Mouse (Mus musculus): ENCODE data around the gene Dlg2. TPM values are rescaled to one million over a fixed set of nuclear protein-coding genes. Genes with fewer than 3 reads are reported as not detected.

Gene Dlg2
- polyA plus RNA-seq, 1 experiment from 2014 or later: 1.1 TPM

- 60% methylated on average over 3 of the region's 3 CpGs for WGBS
- ATAC-seq (ENCODE audit: low read depth): no peak
- Histone ChIP-seq H3K9ac (ENCODE audit: low read length) (no peak overlapping the region), H3K4me1 (replicated peaks; ENCODE audit: control insufficient read depth, insufficient read depth, low read length) (no peaks in the 10 kb centered on the region), H3K9me3 (ENCODE audit: control insufficient read depth, low read length) (no peaks in the 10 kb centered on the region), H3K4me3 (ENCODE audit: low read length) (no peak overlapping the region), H3K4me2 (ENCODE audit: low read depth, low read length) (no peak overlapping the region), H3K36me3 (ENCODE audit: control insufficient read depth, insufficient read depth, low read length) (no peaks in the 10 kb centered on the region), H3K27ac (ENCODE audit: low read length) (no peak overlapping the region), H3K27me3 (ENCODE audit: control insufficient read depth, insufficient read depth, low read depth, low read length) (no peaks in the 10 kb centered on the region)
Observed at GRCm38 (mm10) chr7:90508124-90508523, 31.7 kb downstream of the Dlg2 start.

- Histone ChIP-seq H3K4me3 (ENCODE audit: low read length) (no peak overlapping the region), H3K27me3 (ENCODE audit: control insufficient read depth, insufficient read depth, low read depth, low read length) (no peaks in the 10 kb centered on the region), H3K4me2 (ENCODE audit: low read depth, low read length) (no peak overlapping the region), H3K36me3 (ENCODE audit: control insufficient read depth, insufficient read depth, low read length) (no peaks in the 10 kb centered on the region), H3K9ac (ENCODE audit: low read length) (no peak overlapping the region), H3K4me1 (replicated peaks; ENCODE audit: control insufficient read depth, insufficient read depth, low read length) (no peaks in the 10 kb centered on the region), H3K9me3 (ENCODE audit: control insufficient read depth, low read length) (no peaks in the 10 kb centered on the region), H3K27ac (ENCODE audit: low read length) (no peak overlapping the region)
- no peak for ATAC-seq (ENCODE audit: low read depth)
Observed at GRCm38 (mm10) chr7:90512293-90512692, 35.8 kb downstream of the Dlg2 start.

GRCm38 (mm10) chr7:90539481-90540402, 63.3 kb downstream of the Dlg2 start:
- Histone ChIP-seq H3K9ac (ENCODE audit: low read length) (no peak overlapping the region), H3K4me3 (ENCODE audit: low read length) (no peak overlapping the region), H3K27me3 (ENCODE audit: control insufficient read depth, insufficient read depth, low read depth, low read length) (no peaks in the 10 kb centered on the region), H3K4me1 (replicated peaks; ENCODE audit: control insufficient read depth, insufficient read depth, low read length) (no peaks in the 10 kb centered on the region), H3K9me3 (ENCODE audit: control insufficient read depth, low read length) (no peaks in the 10 kb centered on the region), H3K27ac (ENCODE audit: low read length) (no peak overlapping the region), H3K4me2 (ENCODE audit: low read depth, low read length) (no peak overlapping the region), H3K36me3 (ENCODE audit: control insufficient read depth, insufficient read depth, low read length) (no peaks in the 10 kb centered on the region)
- WGBS: 57% methylated on average over 9 of the region's 9 CpGs
- no peak for ATAC-seq (ENCODE audit: low read depth)

- H3K4me1 ChIP-seq (replicated peaks; ENCODE audit: control insufficient read depth, insufficient read depth, low read length): no peaks in the 10 kb centered on the region
- ATAC-seq (ENCODE audit: low read depth): no peak
Observed at GRCm38 (mm10) chr7:90540811-90541323, 64.4 kb downstream of the Dlg2 start.

GRCm38 (mm10) chr7:90553399-90553798, 76.9 kb downstream of the Dlg2 start:
- H3K27ac ChIP-seq (ENCODE audit: low read length): no peak overlapping the region
- no peaks in the 10 kb centered on the region for H3K36me3 ChIP-seq (ENCODE audit: control insufficient read depth, insufficient read depth, low read length)
- H3K27me3 ChIP-seq (ENCODE audit: control insufficient read depth, insufficient read depth, low read depth, low read length): no peaks in the 10 kb centered on the region
- WGBS: 60% methylated on average over 6 of the region's 6 CpGs
- no peak overlapping the region for H3K9ac ChIP-seq (ENCODE audit: low read length)
- no peaks in the 10 kb centered on the region for H3K4me1 ChIP-seq (replicated peaks; ENCODE audit: control insufficient read depth, insufficient read depth, low read length)
- ATAC-seq (ENCODE audit: low read depth): no peak
- no peak overlapping the region for H3K4me2 ChIP-seq (ENCODE audit: low read depth, low read length)
- H3K9me3 ChIP-seq (ENCODE audit: control insufficient read depth, low read length): no peaks in the 10 kb centered on the region
- no peak overlapping the region for H3K4me3 ChIP-seq (ENCODE audit: low read length)

More at GRCm38 (mm10) chr7:90540811-90541323, 64.4 kb downstream of the Dlg2 start:
- no peak overlapping the region for H3K9ac ChIP-seq (ENCODE audit: low read length)
- H3K9me3 ChIP-seq (ENCODE audit: control insufficient read depth, low read length): no peaks in the 10 kb centered on the region
- WGBS: 77% methylated on average over 2 of the region's 2 CpGs
- H3K27ac ChIP-seq (ENCODE audit: low read length): no peak overlapping the region
- H3K36me3 ChIP-seq (ENCODE audit: control insufficient read depth, insufficient read depth, low read length): no peaks in the 10 kb centered on the region
- no peak overlapping the region for H3K4me2 ChIP-seq (ENCODE audit: low read depth, low read length)
- no peak overlapping the region for H3K4me3 ChIP-seq (ENCODE audit: low read length)
- H3K27me3 ChIP-seq (ENCODE audit: control insufficient read depth, insufficient read depth, low read depth, low read length): no peaks in the 10 kb centered on the region

GRCm38 (mm10) chr7:90554421-90554820, 77.9 kb downstream of the Dlg2 start:
- Histone ChIP-seq H3K27ac (ENCODE audit: low read length) (no peak overlapping the region), H3K4me1 (replicated peaks; ENCODE audit: control insufficient read depth, insufficient read depth, low read length) (no peaks in the 10 kb centered on the region), H3K4me2 (ENCODE audit: low read depth, low read length) (no peak overlapping the region), H3K9me3 (ENCODE audit: control insufficient read depth, low read length) (no peaks in the 10 kb centered on the region), H3K27me3 (ENCODE audit: control insufficient read depth, insufficient read depth, low read depth, low read length) (no peaks in the 10 kb centered on the region), H3K4me3 (ENCODE audit: low read length) (no peak overlapping the region), H3K36me3 (ENCODE audit: control insufficient read depth, insufficient read depth, low read length) (no peaks in the 10 kb centered on the region), H3K9ac (ENCODE audit: low read length) (no peak overlapping the region)
- no peak for ATAC-seq (ENCODE audit: low read depth)
- 87% methylated on average over 2 of the region's 2 CpGs for WGBS

GRCm38 (mm10) chr7:90569130-90569529, 92.7 kb downstream of the Dlg2 start:
- no peaks in the 10 kb centered on the region for H3K4me1 ChIP-seq (replicated peaks; ENCODE audit: control insufficient read depth, insufficient read depth, low read length)
- ATAC-seq (ENCODE audit: low read depth): no peak
- 40% methylated on average over 7 of the region's 7 CpGs for WGBS

GRCm38 (mm10) chr7:90587795-90588194, 111.3 kb downstream of the Dlg2 start:
- Histone ChIP-seq H3K9me3 (ENCODE audit: control insufficient read depth, low read length) (no peaks in the 10 kb centered on the region), H3K4me3 (ENCODE audit: low read length) (no peak overlapping the region), H3K27me3 (ENCODE audit: control insufficient read depth, insufficient read depth, low read depth, low read length) (no peaks in the 10 kb centered on the region), H3K4me2 (ENCODE audit: low read depth, low read length) (no peak overlapping the region), H3K9ac (ENCODE audit: low read length) (no peak overlapping the region), H3K4me1 (replicated peaks; ENCODE audit: control insufficient read depth, insufficient read depth, low read length) (no peaks in the 10 kb centered on the region), H3K27ac (ENCODE audit: low read length) (no peak overlapping the region), H3K36me3 (ENCODE audit: control insufficient read depth, insufficient read depth, low read length) (no peaks in the 10 kb centered on the region)
- ATAC-seq (ENCODE audit: low read depth): no peak
- WGBS: 31% methylated on average over 2 of the region's 2 CpGs

More at GRCm38 (mm10) chr7:90569130-90569529, 92.7 kb downstream of the Dlg2 start:
- no peak overlapping the region for H3K4me2 ChIP-seq (ENCODE audit: low read depth, low read length)
- H3K27me3 ChIP-seq (ENCODE audit: control insufficient read depth, insufficient read depth, low read depth, low read length): no peaks in the 10 kb centered on the region
- H3K36me3 ChIP-seq (ENCODE audit: control insufficient read depth, insufficient read depth, low read length): no peaks in the 10 kb centered on the region
- H3K27ac ChIP-seq (ENCODE audit: low read length): no peak overlapping the region
- no peak overlapping the region for H3K9ac ChIP-seq (ENCODE audit: low read length)
- H3K4me3 ChIP-seq (ENCODE audit: low read length): no peak overlapping the region
- H3K9me3 ChIP-seq (ENCODE audit: control insufficient read depth, low read length): no peaks in the 10 kb centered on the region

- Histone ChIP-seq H3K4me2 (ENCODE audit: low read depth, low read length) (no peak overlapping the region), H3K36me3 (ENCODE audit: control insufficient read depth, insufficient read depth, low read length) (no peaks in the 10 kb centered on the region), H3K4me3 (ENCODE audit: low read length) (no peak overlapping the region), H3K4me1 (replicated peaks; ENCODE audit: control insufficient read depth, insufficient read depth, low read length) (no peaks in the 10 kb centered on the region), H3K27me3 (ENCODE audit: control insufficient read depth, insufficient read depth, low read depth, low read length) (no peaks in the 10 kb centered on the region), H3K9ac (ENCODE audit: low read length) (no peak overlapping the region), H3K9me3 (ENCODE audit: control insufficient read depth, low read length) (no peaks in the 10 kb centered on the region), H3K27ac (ENCODE audit: low read length) (no peak overlapping the region)
- 72% methylated on average over 1 of the region's 1 CpGs for WGBS
- no peak for ATAC-seq (ENCODE audit: low read depth)
Observed at GRCm38 (mm10) chr7:90588318-90588717, 111.8 kb downstream of the Dlg2 start.
